Mouse (Mus musculus): ENCODE results near the gene Slc43a3.
"Not testable (repeated sequence)": the region's sequence is repeated elsewhere in the genome, so short reads cannot be mapped to it uniquely, and the experiment has no call there.

The Slc43a3 gene

DNA sequence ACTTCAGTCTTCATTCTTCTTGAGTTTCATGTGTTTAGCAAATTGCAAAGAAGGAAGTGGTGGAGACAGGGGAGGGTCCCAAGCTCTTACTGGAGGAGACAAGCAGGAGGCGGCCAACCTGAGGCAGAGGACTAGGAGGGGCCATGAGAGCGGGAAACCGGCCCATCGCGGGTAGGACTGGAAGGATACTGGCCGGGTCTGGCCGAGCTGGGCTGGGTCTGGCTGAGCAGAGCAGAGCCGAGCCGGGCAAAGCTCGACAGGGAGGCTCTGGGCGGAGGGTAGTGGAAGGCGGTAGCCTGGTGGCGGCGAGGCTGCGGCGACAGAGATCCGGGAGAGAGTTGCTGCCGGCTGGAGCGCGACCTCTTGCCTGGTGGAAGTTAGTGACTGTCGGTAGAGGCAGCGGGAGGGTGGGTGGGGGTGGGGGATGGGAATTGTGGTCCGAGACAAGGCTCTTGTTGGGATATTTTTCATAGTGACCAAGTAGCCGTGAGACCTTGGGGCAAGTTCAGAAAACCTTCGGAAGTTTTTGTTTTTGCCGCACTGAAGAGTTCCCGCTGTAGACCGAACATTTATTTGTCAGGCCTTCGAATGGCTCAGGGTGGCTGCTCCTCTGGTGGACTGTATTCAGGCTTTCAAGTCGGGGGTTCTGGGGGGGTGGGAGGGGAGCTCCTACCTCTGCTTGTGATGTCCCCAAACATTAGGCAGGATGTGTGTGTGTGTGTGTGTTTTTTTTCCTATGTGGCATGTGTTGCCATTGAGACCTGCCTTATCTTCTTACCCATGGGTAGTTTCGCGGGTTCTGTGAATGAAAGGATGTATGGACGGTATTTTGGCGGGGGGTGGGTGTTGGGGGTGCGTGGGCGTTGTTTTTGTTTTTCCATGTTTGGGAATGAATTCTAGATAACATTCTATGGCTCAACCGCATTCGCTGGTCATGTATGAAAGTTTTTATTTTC is at the start of gene Slc43a3:
TSS of gene Slc43a3 (plus strand) at position 106 of the 956 bp plus-strand sequence.
- DNase-seq (ENCODE audit: low spot score in 2 of 2) = peak; percentile 12 to 21

DNA sequence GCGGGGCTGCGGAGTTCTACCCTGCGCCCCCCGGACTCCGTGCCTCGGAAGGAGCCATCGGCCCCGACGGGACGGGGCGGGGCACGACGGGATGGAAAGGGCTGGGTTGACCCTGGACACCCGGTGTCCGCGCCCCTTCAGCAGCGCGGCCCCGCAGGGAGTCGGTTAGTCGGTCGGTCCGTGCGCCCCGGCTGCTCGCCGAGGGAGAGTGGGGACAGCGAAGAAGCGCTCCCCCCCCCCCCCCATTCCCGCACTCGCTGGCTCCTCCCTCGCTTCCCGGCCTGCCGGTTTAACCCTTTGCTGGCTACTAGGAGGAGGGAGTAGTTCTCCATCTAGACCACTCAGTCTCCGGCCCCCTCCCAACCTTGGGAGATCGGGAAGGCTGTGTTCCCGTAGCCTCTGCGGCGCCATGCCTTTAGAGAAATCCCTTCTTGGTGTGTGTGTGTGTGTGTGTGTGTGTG is 49.5 kb upstream of the Slc43a3 start:
- no peak for DNase-seq (ENCODE audit: low spot score in 2 of 2)

DNA sequence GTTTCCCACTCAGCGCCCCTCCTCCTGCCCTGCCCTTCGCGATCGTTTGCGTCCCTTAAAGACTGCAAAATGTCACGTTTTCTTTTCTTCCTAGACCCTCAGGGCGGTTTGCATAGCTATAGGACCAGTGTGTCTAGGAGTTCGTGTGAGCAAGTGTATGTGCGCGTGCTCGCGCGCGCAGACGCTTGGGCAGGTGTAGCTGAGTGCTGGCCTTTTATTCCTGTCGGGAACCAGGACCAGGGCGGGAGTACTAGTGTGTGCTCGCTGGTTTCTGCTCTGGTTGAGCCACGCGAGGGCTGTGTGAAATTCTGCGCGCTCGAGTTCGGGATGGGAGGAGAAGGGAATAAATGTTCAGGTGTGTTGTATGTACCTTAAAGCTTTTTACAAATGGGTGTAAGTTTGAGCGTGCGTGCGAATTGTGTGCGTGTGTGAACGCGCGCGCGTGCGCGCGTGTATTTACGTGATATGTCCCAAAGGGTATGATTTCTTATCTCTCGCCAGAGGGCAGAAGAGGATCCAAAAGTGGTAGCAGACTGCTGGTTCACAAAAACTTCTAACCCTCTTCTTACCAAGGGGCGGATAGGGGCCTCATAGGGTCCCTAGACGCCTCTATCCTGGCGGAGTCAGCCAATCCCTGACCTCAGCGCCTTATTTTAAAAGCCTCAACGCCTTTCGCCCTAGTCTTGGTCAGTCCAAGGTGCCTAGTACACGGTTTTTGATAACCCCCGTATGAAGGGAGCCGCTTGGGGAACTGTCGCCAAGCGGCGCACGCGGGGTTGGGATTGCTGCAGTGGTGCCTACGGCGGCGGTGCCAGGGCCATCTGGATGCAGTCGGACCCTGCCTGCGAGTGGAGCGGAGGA is 48.7 kb upstream of the Slc43a3 start:
- DNase-seq (ENCODE audit: low spot score in 2 of 2) = no peak

DNA sequence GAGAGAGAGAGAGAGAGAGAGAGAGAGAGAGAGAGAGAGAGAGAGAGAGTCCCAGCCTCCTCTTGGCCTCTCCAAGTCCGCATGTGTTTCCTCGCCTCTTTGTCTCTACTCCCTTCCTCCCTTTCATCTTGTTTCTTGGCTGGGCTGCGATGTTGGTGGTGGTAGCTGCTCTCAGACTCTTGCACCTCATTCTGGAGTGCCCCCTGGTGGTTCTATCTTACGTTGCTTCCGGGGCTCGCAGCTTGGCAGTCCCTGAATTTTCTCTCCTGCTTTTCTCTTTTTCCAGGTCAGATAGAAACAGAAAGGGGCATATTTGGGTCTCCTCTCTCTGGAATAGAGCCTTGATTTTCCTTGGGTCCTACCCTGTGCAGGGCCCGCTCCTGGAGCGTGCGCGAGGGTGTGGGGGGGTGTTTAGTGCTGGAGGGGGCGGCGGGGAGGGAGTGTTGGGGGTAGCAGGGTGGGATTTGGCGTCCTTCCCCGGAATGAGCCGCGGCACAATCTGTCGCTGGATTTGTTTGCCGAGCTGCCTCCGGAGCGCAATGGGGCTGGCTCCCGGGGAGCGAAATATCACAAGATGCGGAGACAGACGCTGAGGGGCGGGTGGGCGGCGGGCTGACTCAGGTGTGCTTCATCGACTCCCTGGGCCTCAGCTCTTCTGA is 47.6 kb upstream of the Slc43a3 start:
- peak in 1 of 2 experiments; percentile 72 for DNase-seq (ENCODE audit: low spot score in 2 of 2)

GRCm38 (mm10) chr2:84889316-84890044 is 46.9 kb upstream of the Slc43a3 start:
- no peak for DNase-seq (ENCODE audit: low spot score in 2 of 2)

DNA sequence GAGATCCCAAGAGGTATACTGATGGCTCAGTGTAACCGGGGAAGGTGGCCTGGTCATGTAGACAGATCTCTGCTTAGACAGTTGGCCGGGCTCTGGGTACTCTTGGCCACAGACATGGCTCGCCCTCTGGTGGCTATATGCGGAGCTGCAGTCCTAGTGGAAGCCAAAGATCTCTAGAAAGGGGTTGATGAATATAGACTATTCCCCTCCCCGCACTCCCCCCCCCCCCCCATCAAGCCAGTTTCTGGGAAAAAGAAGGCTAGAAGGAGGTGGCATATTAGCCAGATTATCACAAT is 46.4 kb upstream of the Slc43a3 start:
- peak in 1 of 2 experiments; percentile 69 for DNase-seq (ENCODE audit: low spot score in 2 of 2)

DNA sequence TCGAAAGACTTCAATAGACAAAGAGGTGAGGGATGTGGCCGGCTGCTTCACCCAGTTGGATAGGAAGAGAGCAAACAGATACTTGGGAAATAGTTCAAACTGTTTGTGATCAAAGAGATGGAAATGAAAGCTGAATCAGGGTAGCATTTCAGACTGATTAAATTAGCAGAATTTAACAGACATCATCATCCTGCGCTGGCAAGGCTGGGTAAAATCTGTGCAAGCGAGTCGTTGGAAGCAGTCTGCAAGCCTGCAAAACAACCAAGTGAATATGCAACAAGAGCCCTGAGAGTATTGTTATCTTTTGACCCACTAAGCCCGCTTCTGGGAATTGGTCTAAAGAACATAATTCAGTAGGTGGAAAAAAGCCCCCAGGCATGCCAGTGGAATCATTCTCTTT is 43.0 kb upstream of the Slc43a3 start:
- no peak for DNase-seq (ENCODE audit: low spot score in 2 of 2)

DNA sequence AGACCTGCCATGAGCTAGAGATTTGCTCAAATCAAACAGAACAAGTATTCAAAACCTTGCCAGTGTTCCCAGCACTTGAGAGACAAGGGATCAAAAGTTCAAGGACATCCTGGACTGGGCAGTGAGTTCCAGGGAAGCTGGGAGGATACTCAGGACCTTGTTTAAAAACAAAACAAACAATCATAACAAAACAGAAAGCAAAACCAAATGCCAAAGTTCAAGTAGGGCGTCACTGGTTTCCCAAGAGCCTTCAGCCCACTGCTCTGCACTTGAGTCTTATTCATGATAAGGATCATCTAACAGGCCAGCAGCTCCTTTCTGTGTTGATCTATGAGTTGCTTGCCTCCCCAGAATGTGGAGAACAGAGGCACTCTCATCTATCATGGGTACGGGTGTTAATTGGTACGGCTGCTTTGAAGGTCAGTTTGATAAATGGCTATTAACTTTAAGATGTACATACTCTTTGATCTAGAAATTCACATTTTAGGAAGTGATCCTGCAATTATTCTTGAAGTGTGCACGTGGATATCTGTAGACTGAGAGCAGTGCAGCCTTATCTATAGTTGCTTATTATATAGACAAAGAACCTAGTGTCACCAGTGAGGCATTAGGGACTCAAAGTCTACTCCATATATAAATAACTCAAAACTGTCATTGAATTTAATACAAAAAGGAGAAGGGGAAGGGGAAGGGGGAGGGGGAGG is 40.7 kb upstream of the Slc43a3 start:
- DNase-seq (ENCODE audit: low spot score in 2 of 2) = no peak

- not testable (repeated sequence) for DNase-seq (ENCODE audit: low spot score in 2 of 2)
These were observed 39.7 kb upstream of the Slc43a3 start for GRCm38 (mm10) chr2:84896686-84897085.

GRCm38 (mm10) chr2:84912722-84913121 is 23.7 kb upstream of the Slc43a3 start:
- DNase-seq (ENCODE audit: low spot score in 2 of 2) = no peak

- no peak for DNase-seq (ENCODE audit: low spot score in 2 of 2)
These were observed 22.5 kb upstream of the Slc43a3 start for GRCm38 (mm10) chr2:84913881-84914280.

DNA sequence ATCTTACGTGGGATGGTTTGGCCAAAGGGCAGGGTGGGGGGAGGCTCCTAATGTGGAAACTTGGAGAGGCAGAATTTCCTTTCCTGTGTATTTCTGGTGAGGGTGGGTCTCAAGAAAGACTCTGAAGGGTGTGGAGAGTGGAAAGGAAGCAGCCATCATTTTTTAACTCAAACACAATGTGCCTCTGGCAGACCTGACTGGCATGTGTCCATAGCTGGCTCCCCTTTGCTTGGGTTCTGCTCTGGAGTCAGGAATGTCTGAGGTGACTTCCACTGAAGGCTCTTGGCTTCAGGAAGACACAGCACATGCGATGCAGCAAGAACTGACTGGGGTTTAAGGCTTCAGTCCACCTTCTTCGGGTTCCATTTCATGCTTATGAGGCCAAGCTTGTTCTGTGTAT is 21.0 kb upstream of the Slc43a3 start:
- no peak for DNase-seq (ENCODE audit: low spot score in 2 of 2)

GRCm38 (mm10) chr2:84916548-84917320 is 19.6 kb upstream of the Slc43a3 start:
- no peak for DNase-seq (ENCODE audit: low spot score in 2 of 2)

GRCm38 (mm10) chr2:84918188-84918587 is 18.2 kb upstream of the Slc43a3 start:
- DNase-seq (ENCODE audit: low spot score in 2 of 2) = no peak

- DNase-seq (ENCODE audit: low spot score in 2 of 2) = no peak
These were observed 16.7 kb upstream of the Slc43a3 start for GRCm38 (mm10) chr2:84919601-84920108.

- no peak for DNase-seq (ENCODE audit: low spot score in 2 of 2)
These were observed 6.2 kb upstream of the Slc43a3 start for GRCm38 (mm10) chr2:84930186-84930585.

DNA sequence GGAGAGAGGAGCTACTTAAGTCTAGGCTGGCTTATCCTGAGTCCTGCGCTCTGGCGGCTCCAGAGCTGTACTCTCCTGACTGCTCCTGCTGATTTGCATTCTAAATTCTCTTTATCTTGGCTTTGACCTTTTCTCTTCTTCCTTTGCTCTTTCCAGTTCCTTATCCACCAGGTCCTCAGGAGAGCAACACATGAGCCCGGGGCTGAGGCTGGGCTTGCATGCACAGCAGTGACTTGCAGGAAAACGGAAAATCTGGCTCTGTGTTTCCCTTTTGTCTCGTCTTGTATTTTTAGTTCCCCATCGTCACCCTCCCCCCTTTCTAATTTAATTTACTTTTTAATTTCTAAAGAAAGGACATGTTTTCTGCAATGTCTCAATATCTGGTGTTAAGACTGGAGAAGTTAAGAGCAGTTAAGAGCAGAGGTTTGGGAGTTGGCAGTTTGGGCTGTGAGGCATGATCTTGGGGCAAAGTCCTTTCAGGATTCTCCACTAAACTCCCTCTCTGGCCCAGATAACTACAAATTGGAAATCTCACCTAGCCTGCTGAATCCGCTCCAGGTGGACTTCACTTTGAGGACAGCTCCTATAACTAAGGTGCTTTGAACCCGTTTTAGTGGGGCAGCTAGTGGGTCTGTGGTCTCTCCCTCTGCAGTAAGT is 2.3 kb upstream of the Slc43a3 start:
- DNase-seq (ENCODE audit: low spot score in 2 of 2) = no peak

DNA sequence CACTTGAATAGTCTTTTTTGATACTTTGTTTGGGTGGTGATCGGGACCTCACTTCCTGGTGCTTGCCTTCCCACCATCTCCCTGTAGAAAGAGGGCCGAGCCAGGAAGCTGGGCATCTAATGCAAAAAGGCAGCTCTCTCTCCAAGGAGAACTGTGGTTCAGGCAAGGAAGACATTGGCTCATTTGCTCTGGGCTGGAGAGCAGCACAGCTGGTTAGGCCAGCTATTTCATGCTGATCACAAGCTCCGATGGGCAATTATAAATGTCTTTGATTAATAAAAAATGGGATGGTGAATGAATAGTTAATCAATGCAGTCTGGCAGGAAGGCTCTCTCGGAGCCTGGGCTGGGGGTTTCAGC is 1.8 kb upstream of the Slc43a3 start:
- DNase-seq (ENCODE audit: low spot score in 2 of 2) = no peak

DNA sequence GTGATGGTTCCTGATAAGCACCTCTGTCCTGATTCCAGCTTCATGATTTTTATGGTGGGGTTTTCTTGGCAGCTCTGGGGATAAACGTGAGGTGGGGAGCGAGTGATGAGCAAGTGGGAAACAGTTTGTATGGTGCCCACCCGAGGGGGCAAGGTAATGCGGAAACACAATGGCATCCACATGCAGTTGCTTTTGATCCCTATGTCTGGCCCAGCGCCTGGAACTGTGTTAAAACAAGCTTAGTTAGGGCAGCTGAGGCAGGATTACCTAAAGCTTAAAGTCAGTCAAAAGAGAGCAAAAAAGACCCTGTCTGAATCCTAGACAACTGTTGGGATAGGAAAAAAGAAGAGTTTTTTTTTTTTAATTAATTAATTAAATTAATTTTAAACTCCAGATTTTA is 1.3 kb upstream of the Slc43a3 start:
- DNase-seq (ENCODE audit: low spot score in 2 of 2) = no peak

All from frontal cortex, postnatal 10 days (tissue).